Mouse (Mus musculus): ENCODE measurements at regions not wholly inside any gene's neighbourhood (a gene's known extent, or its start where the extent isn't known, plus 50 kb on each side); places are given as distances from the start of the nearest gene placed in this dataset.
A peak's percentile ranks its signal among the peaks of the same experiment; 100 is the strongest.
"Not testable (repeated sequence)": the region's sequence is repeated elsewhere in the genome, so short reads cannot be mapped to it uniquely, and the experiment has no call there.

- Histone ChIP-seq H3K36me3 (ENCODE audit: control insufficient read depth, insufficient read depth, low read length) (no peaks in the 10 kb centered on the region), H3K9me3 (ENCODE audit: control insufficient read depth, low read length) (no peaks in the 10 kb centered on the region), H3K4me3 (replicated peaks; ENCODE audit: low read length) (no peak overlapping the region), H3K27me3 (ENCODE audit: control insufficient read depth, insufficient read depth, low read length) (no peaks in the 10 kb centered on the region), H3K4me2 (replicated peaks; ENCODE audit: low read depth, low read length, severe bottlenecking) (no peak overlapping the region), H3K27ac (replicated peaks; ENCODE audit: low read depth, low read length) (no peak overlapping the region), H3K9ac (ENCODE audit: low read depth, low read length, severe bottlenecking) (no peak overlapping the region), H3K4me1 (ENCODE audit: control insufficient read depth, insufficient read depth, low read length) (no peaks in the 10 kb centered on the region)
- DNase-seq (ENCODE audit: low spot score): no peak
- ATAC-seq (ENCODE audit: low FRiP score, low read depth): no peak
- TF ChIP-seq POLR2A (IDR thresholded peaks at IDR 0.05; ENCODE audit: borderline replicate concordance, extremely low read depth, insufficient read depth, insufficient read length): no peak
- 86% methylated on average over 3 of the region's 3 CpGs for WGBS
These were observed 85.8 kb upstream of the Tbl1x start for GRCm38 (mm10) chrX:77424792-77425727.

DNA sequence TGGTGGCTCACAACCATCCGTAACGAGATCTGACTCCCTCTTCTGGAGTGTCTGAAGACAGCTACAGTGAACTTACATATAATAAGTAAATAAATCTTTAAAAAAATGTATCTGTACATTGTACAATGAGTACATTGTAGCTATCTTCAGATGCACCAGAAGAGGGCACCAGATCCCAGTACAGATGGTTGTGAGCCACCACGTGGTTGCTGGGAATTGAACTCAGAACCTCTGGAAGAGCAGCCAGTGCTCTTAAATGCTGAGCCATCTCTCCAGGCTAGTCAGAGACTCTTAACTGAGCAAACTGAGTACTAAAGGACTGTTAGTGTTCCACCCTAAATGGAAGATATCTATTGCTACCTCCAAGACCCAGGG lies 85.1 kb upstream of the Tbl1x start:
- not testable (repeated sequence) for H3K27ac ChIP-seq (replicated peaks; ENCODE audit: low read depth, low read length); H3K4me3 ChIP-seq (replicated peaks; ENCODE audit: low read length); H3K4me1 ChIP-seq (ENCODE audit: control insufficient read depth, insufficient read depth, low read length); DNase-seq (ENCODE audit: low spot score); H3K27me3 ChIP-seq (ENCODE audit: control insufficient read depth, insufficient read depth, low read length); H3K9me3 ChIP-seq (ENCODE audit: control insufficient read depth, low read length); ATAC-seq (ENCODE audit: low FRiP score, low read depth); H3K36me3 ChIP-seq (ENCODE audit: control insufficient read depth, insufficient read depth, low read length); H3K4me2 ChIP-seq (replicated peaks; ENCODE audit: low read depth, low read length, severe bottlenecking); H3K9ac ChIP-seq (ENCODE audit: low read depth, low read length, severe bottlenecking)
- WGBS: 73% methylated on average over 3 of the region's 3 CpGs

GRCm38 (mm10) chrX:77426836-77427235 lies 84.0 kb upstream of the Tbl1x start:
- DNase-seq (ENCODE audit: low spot score); H3K36me3 ChIP-seq (ENCODE audit: control insufficient read depth, insufficient read depth, low read length); H3K27me3 ChIP-seq (ENCODE audit: control insufficient read depth, insufficient read depth, low read length); H3K27ac ChIP-seq (replicated peaks; ENCODE audit: low read depth, low read length); H3K9me3 ChIP-seq (ENCODE audit: control insufficient read depth, low read length); H3K4me1 ChIP-seq (ENCODE audit: control insufficient read depth, insufficient read depth, low read length); ATAC-seq (ENCODE audit: low FRiP score, low read depth); H3K4me2 ChIP-seq (replicated peaks; ENCODE audit: low read depth, low read length, severe bottlenecking); H3K9ac ChIP-seq (ENCODE audit: low read depth, low read length, severe bottlenecking); H3K4me3 ChIP-seq (replicated peaks; ENCODE audit: low read length): not testable (repeated sequence)
- WGBS: 85% methylated on average over 6 of the region's 6 CpGs

- Histone ChIP-seq H3K27ac (replicated peaks; ENCODE audit: low read depth, low read length) (0 out of 2 replicates have a peak overlapping the region, but pooled peaks have one; percentile 19), H3K4me2 (replicated peaks; ENCODE audit: low read depth, low read length, severe bottlenecking) (no peak overlapping the region), H3K4me3 (replicated peaks; ENCODE audit: low read length) (no peak overlapping the region), H3K4me1 (ENCODE audit: control insufficient read depth, insufficient read depth, low read length) (peaks cover 5% of the 10 kb centered on the region), H3K9ac (ENCODE audit: low read depth, low read length, severe bottlenecking) (no peak overlapping the region), H3K9me3 (ENCODE audit: control insufficient read depth, low read length) (no peaks in the 10 kb centered on the region), H3K36me3 (ENCODE audit: control insufficient read depth, insufficient read depth, low read length) (no peaks in the 10 kb centered on the region), H3K27me3 (ENCODE audit: control insufficient read depth, insufficient read depth, low read length) (no peaks in the 10 kb centered on the region)
- ATAC-seq (ENCODE audit: low FRiP score, low read depth) (no peak), DNase-seq (ENCODE audit: low spot score) (no peak)
- TF ChIP-seq POLR2A (IDR thresholded peaks at IDR 0.05; ENCODE audit: borderline replicate concordance, extremely low read depth, insufficient read depth, insufficient read length): no peak
- 69% methylated on average over 2 of the region's 2 CpGs for WGBS
These were observed 78.7 kb upstream of the Tbl1x start for GRCm38 (mm10) chrX:77432001-77432565.

DNA sequence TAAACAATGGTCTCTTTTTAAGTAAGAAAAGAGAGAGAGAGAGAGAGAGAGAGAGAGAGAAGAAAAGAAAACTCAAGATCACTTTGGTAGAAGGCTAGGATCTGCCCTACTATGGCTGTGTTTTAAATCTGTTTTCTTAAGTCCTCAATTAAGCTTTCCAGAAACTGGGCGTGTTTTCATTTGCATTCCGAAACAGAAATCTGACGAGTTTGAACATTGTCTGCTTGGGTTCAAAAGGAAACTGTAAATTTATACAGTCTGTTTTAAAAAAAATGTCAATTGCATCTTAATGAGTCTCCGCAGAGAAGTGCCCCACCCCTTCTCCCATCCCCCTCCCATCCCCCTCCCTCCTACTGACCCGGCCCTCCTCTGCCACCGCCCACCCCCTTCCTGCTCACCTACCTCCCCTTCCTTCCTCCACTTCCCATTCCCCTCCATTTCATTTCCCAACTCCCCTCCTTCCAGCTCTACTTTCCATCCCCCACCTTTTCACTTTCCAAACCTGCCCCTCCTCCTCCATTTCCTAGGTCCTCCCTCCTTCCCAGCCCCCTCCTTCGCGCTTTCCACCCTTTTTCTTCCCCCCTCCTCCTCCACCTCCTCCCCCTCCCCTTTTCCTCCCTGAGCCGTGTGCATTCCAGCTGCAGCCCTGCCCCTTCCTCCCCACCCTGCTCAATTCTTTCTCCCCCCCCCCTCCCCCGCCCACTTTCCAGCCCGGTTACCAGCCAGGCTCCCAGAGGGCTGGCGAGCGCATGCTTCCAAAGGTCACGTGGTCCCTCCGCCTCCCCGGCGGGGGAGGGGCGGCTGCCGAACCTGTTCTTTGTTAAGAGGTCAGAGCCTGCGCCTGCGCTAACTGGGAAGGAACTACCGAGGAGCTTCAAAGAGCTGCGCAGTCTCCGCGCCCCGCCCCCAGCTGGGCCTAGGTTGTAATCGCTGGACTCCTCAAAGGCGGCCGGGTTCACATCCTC lies 77.7 kb upstream of the Tbl1x start:
- Histone ChIP-seq H3K36me3 (ENCODE audit: control insufficient read depth, insufficient read depth, low read length) (no peaks in the 10 kb centered on the region), H3K4me1 (ENCODE audit: control insufficient read depth, insufficient read depth, low read length) (peaks cover 5% of the 10 kb centered on the region), H3K9me3 (ENCODE audit: control insufficient read depth, low read length) (no peaks in the 10 kb centered on the region), H3K4me3 (replicated peaks; ENCODE audit: low read length) (peak overlapping the region; percentile 10; the same call in 1 of the 2 replicates), H3K27ac (replicated peaks; ENCODE audit: low read depth, low read length) (peak overlapping the region; percentile 55; the same call in 1 of the 2 replicates), H3K27me3 (ENCODE audit: control insufficient read depth, insufficient read depth, low read length) (no peaks in the 10 kb centered on the region), H3K4me2 (replicated peaks; ENCODE audit: low read depth, low read length, severe bottlenecking) (peak overlapping the region; percentile 34), H3K9ac (ENCODE audit: low read depth, low read length, severe bottlenecking) (no peak overlapping the region)
- DNase-seq (ENCODE audit: low spot score): peak; percentile 95
- TF ChIP-seq POLR2A (IDR thresholded peaks at IDR 0.05; ENCODE audit: borderline replicate concordance, extremely low read depth, insufficient read depth, insufficient read length): no peak
- peak; percentile 95 for ATAC-seq (ENCODE audit: low FRiP score, low read depth)
- WGBS: 24% methylated on average over 26 of the region's 29 CpGs
